In the genomic region with DNA sequence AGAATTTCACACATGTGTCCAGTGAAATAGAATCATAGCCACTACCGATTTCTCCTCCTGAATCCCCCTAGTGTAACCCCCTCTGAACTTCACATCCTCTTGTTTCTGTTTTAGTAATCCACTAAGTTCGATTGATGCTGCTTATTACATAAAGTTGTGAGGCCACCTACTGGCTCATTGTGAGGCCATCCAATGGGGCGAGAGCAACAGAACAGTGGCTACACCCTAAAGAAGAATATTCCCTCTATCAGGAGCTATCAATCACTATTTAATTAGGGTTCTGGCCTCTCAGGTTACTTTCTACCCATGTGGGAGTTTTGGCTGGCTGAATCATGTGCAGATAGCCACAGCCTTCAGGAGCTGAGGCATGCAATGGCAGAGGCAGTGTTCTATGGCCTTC, we compare ENCODE assay signal across 20 mouse cellular contexts.
DNase-seq lines count a peak whose midpoint lies in the region; ATAC-seq and TF ChIP-seq lines count a peak whose summit lies in the region.
"Had no signal": no experiment of that assay in that cellular context is flagged by ENCODE, and none has a peak within 500 bp of the region (broad histone marks: within the 10 kb centered on the region; RNA-seq: fewer than 3 reads in every experiment).

No protein-coding gene starts in this region.

- H3K4me2 ChIP-seq in heart, postnatal 0 days (ENCODE audit: low read depth, low read length): no peak overlapping the region
- H3K4me2 ChIP-seq in heart, embryonic 11.5 days: no peak overlapping the region
- H3K4me2 ChIP-seq in kidney, postnatal 0 days (ENCODE audit: low read length): no peak overlapping the region
- H3K4me2 ChIP-seq: embryonic facial prominence, embryonic 12.5 days; heart, embryonic 13.5 days; limb, embryonic 12.5 days; liver, embryonic 13.5 days had no signal

- H3K9ac ChIP-seq in heart, postnatal 0 days (replicated peaks; ENCODE audit: low read depth, low read length): no peak overlapping the region
- H3K9ac ChIP-seq in heart, embryonic 11.5 days (ENCODE audit: low read depth, low read length): no peak overlapping the region
- no peak overlapping the region for H3K9ac ChIP-seq in kidney, postnatal 0 days (ENCODE audit: low read depth, low read length)
- H3K9ac ChIP-seq: embryonic facial prominence, embryonic 12.5 days; heart, embryonic 13.5 days; limb, embryonic 12.5 days; liver, embryonic 13.5 days had no signal

- TF ChIP-seq EP300 in heart, postnatal 0 days (IDR thresholded peaks at IDR 0.05; ENCODE audit: low read depth): no peak

- ATAC-seq in heart, postnatal 0 days (ENCODE audit: insufficient read depth, low read depth): no peak
- ATAC-seq in heart, embryonic 11.5 days (replicated peaks; ENCODE audit: insufficient number of reproducible peaks, low FRiP score, low TSS enrichment): no peak
- no peak for ATAC-seq in kidney, postnatal 0 days (replicated peaks; ENCODE audit: low FRiP score, low read depth)
- ATAC-seq: hindbrain, embryonic 16.5 days had no signal

- no peaks in the 10 kb centered on the region for H3K27me3 ChIP-seq in heart, postnatal 0 days (ENCODE audit: control insufficient read depth, insufficient read depth, low read length)
- H3K27me3 ChIP-seq in heart, embryonic 11.5 days (ENCODE audit: control insufficient read depth, insufficient read depth, low read length): 0 out of 2 replicates have a peak, but pooled peaks cover 2% of the 10 kb centered on the region
- H3K27me3 ChIP-seq in kidney, postnatal 0 days (ENCODE audit: insufficient read depth, low read length): no peaks in the 10 kb centered on the region
- no peaks in the 10 kb centered on the region for H3K27me3 ChIP-seq in embryonic facial prominence, embryonic 10.5 days (replicated peaks; ENCODE audit: low read depth, poor library complexity, severe bottlenecking)
- H3K27me3 ChIP-seq: embryonic facial prominence, embryonic 12.5 days; heart, embryonic 13.5 days; limb, embryonic 12.5 days; liver, embryonic 13.5 days had no signal

- H3K27ac ChIP-seq in heart, postnatal 0 days (ENCODE audit: low read depth): no peak overlapping the region
- no peak overlapping the region for H3K27ac ChIP-seq in heart, embryonic 11.5 days (ENCODE audit: low read depth, low read length)
- H3K27ac ChIP-seq in kidney, postnatal 0 days: no peak overlapping the region
- H3K27ac ChIP-seq in embryonic facial prominence, embryonic 10.5 days (replicated peaks): no peak overlapping the region
- H3K27ac ChIP-seq: embryonic facial prominence, embryonic 12.5 days; heart, embryonic 13.5 days; limb, embryonic 12.5 days; liver, embryonic 13.5 days had no signal

- no peak overlapping the region for H3K4me3 ChIP-seq in heart, postnatal 0 days (ENCODE audit: low read depth, low read length)
- no peak overlapping the region for H3K4me3 ChIP-seq in heart, embryonic 11.5 days (ENCODE audit: low read depth, low read length)
- H3K4me3 ChIP-seq in kidney, postnatal 0 days (replicated peaks; ENCODE audit: low read depth, low read length): no peak overlapping the region
- H3K4me3 ChIP-seq in embryonic facial prominence, embryonic 10.5 days: no peak overlapping the region
- H3K4me3 ChIP-seq: embryonic facial prominence, embryonic 12.5 days; heart, embryonic 13.5 days; limb, embryonic 12.5 days; liver, embryonic 13.5 days had no signal

- no peaks in the 10 kb centered on the region for H3K9me3 ChIP-seq in heart, postnatal 0 days (replicated peaks; ENCODE audit: control insufficient read depth, low read length)
- H3K9me3 ChIP-seq in heart, embryonic 11.5 days (replicated peaks; ENCODE audit: control insufficient read depth, low read length): no peaks in the 10 kb centered on the region
- no peaks in the 10 kb centered on the region for H3K9me3 ChIP-seq in kidney, postnatal 0 days (replicated peaks; ENCODE audit: low read length)
- no peaks in the 10 kb centered on the region for H3K9me3 ChIP-seq in embryonic facial prominence, embryonic 10.5 days
- H3K9me3 ChIP-seq: embryonic facial prominence, embryonic 12.5 days; heart, embryonic 13.5 days; limb, embryonic 12.5 days; liver, embryonic 13.5 days had no signal

- no peaks in the 10 kb centered on the region for H3K4me1 ChIP-seq in heart, postnatal 0 days (ENCODE audit: control insufficient read depth, insufficient read depth)
- no peaks in the 10 kb centered on the region for H3K4me1 ChIP-seq in heart, embryonic 11.5 days (ENCODE audit: control insufficient read depth, insufficient read depth, low read length)
- no peaks in the 10 kb centered on the region for H3K4me1 ChIP-seq in kidney, postnatal 0 days (replicated peaks; ENCODE audit: insufficient read depth, low read length)
- no peaks in the 10 kb centered on the region for H3K4me1 ChIP-seq in embryonic facial prominence, embryonic 10.5 days
- H3K4me1 ChIP-seq: embryonic facial prominence, embryonic 12.5 days; heart, embryonic 13.5 days; limb, embryonic 12.5 days; liver, embryonic 13.5 days had no signal

- peak; percentile 10; the same call in 1 of the 2 replicates for TF ChIP-seq CTCF in heart, postnatal 0 days (IDR thresholded peaks at IDR 0.05; ENCODE audit: low read depth)
- peak; percentile 57 for TF ChIP-seq CTCF in kidney, postnatal 0 days (IDR thresholded peaks at IDR 0.05; ENCODE audit: low read depth)

- no peak for DNase-seq in heart, postnatal 0 days (ENCODE audit: low spot score)
- DNase-seq in kidney, postnatal 0 days (ENCODE audit: low spot score): peak; percentile 57
- no peak for DNase-seq in kidney, postnatal 10 days
- DNase-seq in 3T3-L1 (ENCODE audit: low read depth, low spot score) (peak; percentile 15), liver (no peak)
- DNase-seq in embryonic facial prominence, embryonic 10.5 days (ENCODE audit: low spot score): peak; percentile 3
- DNase-seq in cerebellum, adult 9-10 months: no peak
- DNase-seq: adrenal gland, adult 2 months; B cell, adult 2 months; cerebellum, adult 8-10 months; heart, postnatal 4 days; kidney, postnatal 25 days; liver, embryonic 13.5 days; right cerebral cortex, adult 18-20 months; thymus, postnatal 14 days had no signal

- no peaks in the 10 kb centered on the region for H3K36me3 ChIP-seq in heart, postnatal 0 days (replicated peaks; ENCODE audit: control insufficient read depth, insufficient read depth, low read length)
- no peaks in the 10 kb centered on the region for H3K36me3 ChIP-seq in heart, embryonic 11.5 days (ENCODE audit: control insufficient read depth, insufficient read depth, low read length)
- H3K36me3 ChIP-seq in kidney, postnatal 0 days (ENCODE audit: insufficient read depth, low read length): no peaks in the 10 kb centered on the region
- H3K36me3 ChIP-seq in embryonic facial prominence, embryonic 10.5 days (replicated peaks): no peaks in the 10 kb centered on the region
- H3K36me3 ChIP-seq: embryonic facial prominence, embryonic 12.5 days; heart, embryonic 13.5 days; limb, embryonic 12.5 days; liver, embryonic 13.5 days had no signal

- WGBS in heart, postnatal 0 days: 66% methylated on average over 3 of the region's 3 CpGs
- 71% methylated on average over 3 of the region's 3 CpGs for WGBS in heart, embryonic 11.5 days (ENCODE audit: insufficient replicate concordance)
- WGBS in kidney, postnatal 0 days: 38% methylated on average over 3 of the region's 3 CpGs
- WGBS in embryonic facial prominence, embryonic 10.5 days: 85% methylated on average over 3 of the region's 3 CpGs

Comparison
In these comparisons a context has a peak if more than half of its experiments do, and no peak if none do; other contexts are left out.
1. DNase-seq: peak in kidney, postnatal 0 days (single experiment), 3T3-L1 (single experiment) and embryonic facial prominence, embryonic 10.5 days (single experiment); none in heart, postnatal 0 days (single experiment), kidney, postnatal 10 days (single experiment), liver (single experiment) and cerebellum, adult 9-10 months (single experiment).